Mouse (Mus musculus) embryonic fibroblast, embryonic 13.5 days (primary cell): ENCODE data around the gene Shroom4.

Source experiments
- CTCF ChIP-seq: IDR thresholded peaks from 2 replicates; pipeline ENCODE4 v1.5.1; 2011; ENCODE audit warnings: mild to moderate bottlenecking, control low read depth, low read length, moderate library complexity, borderline replicate concordance; ENCODE audit not compliant: insufficient read depth
- POLR2A ChIP-seq: IDR thresholded peaks from 2 replicates; pipeline ENCODE4 v1.6.1; 2011; ENCODE audit warnings: low read depth, mild to moderate bottlenecking, control low read depth, low read length, moderate library complexity

DNA sequence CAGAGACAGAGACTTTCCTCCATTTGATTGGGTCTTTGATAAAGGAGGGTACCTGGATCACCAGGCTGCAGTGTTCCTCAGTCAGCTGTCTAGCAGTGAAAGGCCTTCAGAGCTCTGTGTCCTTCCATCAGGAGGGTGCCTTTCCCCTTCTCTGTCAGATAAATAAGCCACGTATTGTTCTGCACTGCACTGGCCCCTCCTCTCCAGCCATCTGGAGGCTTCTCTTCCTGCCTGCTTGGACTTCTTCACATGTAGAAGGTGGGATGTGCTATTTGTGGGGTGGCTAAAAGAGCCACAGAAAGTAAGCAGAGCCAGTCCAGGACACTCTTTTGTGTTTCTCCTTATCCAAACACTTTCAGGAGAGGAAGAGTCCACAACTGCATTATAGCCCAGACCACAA, 174.9 kb downstream of the Shroom4 start:
- TF ChIP-seq CTCF: no peak
- no peak for TF ChIP-seq POLR2A
